Mouse (Mus musculus) hindbrain, postnatal 0 days (tissue): ENCODE data around the gene Cox6a1. TPM values are rescaled to one million over a fixed set of nuclear protein-coding genes. Genes with fewer than 3 reads are reported as not detected.

Experiments used
- ATAC-seq: fragments of 200-750 bp; cut with Nextera tagmentation; 2 replicates; pipeline ENCODE4 v1.8.0; 2017; ENCODE audit warnings: mild to moderate bottlenecking, moderate TSS enrichment, moderate library complexity
- DNase-seq: peaks from one replicate; pipeline ENCODE4 v3.0.0-alpha.2; 2015; ENCODE audit warnings: low spot score
- H3K27ac ChIP-seq: fragments of 300-500 bp; sonication (generic); 2 replicates; pipeline ENCODE4 v1.5.1; 2014; ENCODE audit warnings: mild to moderate bottlenecking
- H3K27me3 ChIP-seq: fragments of 300-500 bp; sonication (generic); 2 replicates; pipeline ENCODE4 v1.6.1; 2014; ENCODE audit warnings: low read length, mixed read lengths; ENCODE audit not compliant: insufficient read depth
- H3K36me3 ChIP-seq: fragments of 300-500 bp; sonication (generic); 2 replicates; pipeline ENCODE4 v1.6.1; 2014; ENCODE audit warnings: low read length, mixed read lengths; ENCODE audit not compliant: insufficient read depth
- H3K4me1 ChIP-seq: fragments of 300-500 bp; sonication (generic); 2 replicates; pipeline ENCODE4 v1.6.1; 2014; ENCODE audit warnings: antibody characterized with exemption, low read length, mixed read lengths; ENCODE audit not compliant: insufficient read depth
- H3K4me2 ChIP-seq: fragments of 300-500 bp; sonication (generic); 2 replicates; pipeline ENCODE4 v1.6.1; 2014; ENCODE audit warnings: low read depth, mild to moderate bottlenecking, low read length, moderate library complexity, mixed read lengths
- H3K4me3 ChIP-seq: fragments of 300-500 bp; sonication (generic); 2 replicates; pipeline ENCODE4 v1.5.1; 2014; ENCODE audit warnings: low read length
- H3K9ac ChIP-seq: fragments of 300-500 bp; sonication (generic); replicated peaks from 2 replicates; pipeline ENCODE4 v1.6.1; 2014; ENCODE audit warnings: mild to moderate bottlenecking, low read length, moderate library complexity, mixed read lengths
- H3K9me3 ChIP-seq: fragments of 300-500 bp; sonication (generic); 2 replicates; pipeline ENCODE4 v1.6.1; 2016; ENCODE audit warnings: low read length, mixed read lengths
- CTCF ChIP-seq: IDR thresholded peaks from 2 replicates; pipeline ENCODE4 v1.5.1; 2016; ENCODE audit warnings: antibody characterized with exemption, control low read depth, low read depth
- WGBS: fragments of 180-500 bp; shearing (Covaris S2); extraction: QIAGEN DNeasy Blood & Tissue Kit; methylation state at CpG from one replicate; pipeline ENCODE4 v1.1.7; 2014; 5-methylcytosine and 5-hydroxymethylcytosine counted together
- polyA plus RNA-seq: library from polyadenylated mRNA; unstranded; fragments of >200 nt; fragmentation: Nextera tagmentation; extraction: Ambion mirVana; gene quantifications from 2 replicates; pipeline ENCODE4 v1.2.1, GENCODE M21; 2015
- total RNA-seq: library from RNA; depleted of rRNA; stranded (reverse); fragments of >200 nt; gene quantifications from 2 replicates; pipeline ENCODE4 v1.2.3, GENCODE M21; 2014

Gene Cox6a1
- total and polyA plus RNA-seq, 2 experiments from 2014 or later: 1,391 to 1,694 TPM

DNA sequence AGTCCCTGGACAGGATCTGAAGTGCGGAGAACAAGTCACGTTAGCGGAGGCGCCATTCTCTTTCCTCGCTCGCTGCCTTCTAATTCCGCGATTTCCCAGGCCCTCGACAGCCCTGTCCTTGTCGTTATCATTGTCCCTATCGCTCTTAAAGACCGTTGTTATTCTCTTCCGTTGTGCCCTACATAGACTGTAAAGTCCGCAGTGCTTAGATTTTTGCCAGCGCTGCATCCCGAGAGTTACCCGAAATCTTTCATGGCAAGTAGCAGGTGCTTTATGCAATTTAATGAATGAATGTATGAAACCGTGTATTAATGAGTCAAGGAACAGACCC is 409 bp upstream of the Cox6a1 start:
- WGBS: under 1% methylated on average over 18 of the region's 18 CpGs
- ATAC-seq: no peak; the same call in 1 of the 2 replicates

DNA sequence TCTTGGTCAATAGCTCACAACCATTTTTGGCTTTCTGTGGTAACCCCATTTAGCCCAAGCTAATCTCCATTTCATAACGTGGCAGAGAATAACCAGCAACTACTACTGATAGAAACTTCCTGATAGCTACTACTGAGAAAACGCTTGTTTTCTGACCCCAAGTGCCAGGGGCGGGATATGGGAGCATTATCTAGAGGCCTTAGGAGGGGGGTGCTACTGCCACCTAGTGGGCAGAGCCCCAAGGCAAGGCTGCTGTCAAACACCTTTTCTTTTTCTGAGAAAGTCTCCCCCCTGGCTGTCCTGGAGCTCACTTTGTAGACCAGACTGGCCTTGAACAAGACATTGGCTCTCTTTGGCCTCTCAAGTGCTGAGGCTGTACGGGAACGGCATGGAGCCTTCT is 1.2 kb downstream of the Cox6a1 start:
- H3K4me2 ChIP-seq: peak overlapping the region; percentile 86
- peak overlapping the region; percentile 80 for H3K4me3 ChIP-seq
- no peaks in the 10 kb centered on the region for H3K27me3 ChIP-seq
- no peak overlapping the region for H3K27ac ChIP-seq
- peak overlapping the region; percentile 72; the same call in 1 of the 2 replicates for H3K9ac ChIP-seq
- TF ChIP-seq CTCF: peak; percentile 83
- peaks cover 6% of the 10 kb centered on the region for H3K4me1 ChIP-seq
- DNase-seq (peak; percentile 86), ATAC-seq (0 out of 2 replicates have a peak, but pooled peaks have one; percentile 27)
- H3K9me3 ChIP-seq: no peaks in the 10 kb centered on the region
- 3% methylated on average over 5 of the region's 5 CpGs for WGBS
- peaks cover 20% of the 10 kb centered on the region for H3K36me3 ChIP-seq

More for the DNA sequence above, 409 bp upstream of the Cox6a1 start:
- peak overlapping the region; percentile 73 for H3K4me2 ChIP-seq
- H3K27ac ChIP-seq: peak overlapping the region; percentile 76
- DNase-seq: no peak
- H3K9me3 ChIP-seq: no peaks in the 10 kb centered on the region
- peak overlapping the region; percentile 80 for H3K4me3 ChIP-seq
- H3K36me3 ChIP-seq: peaks cover 16% of the 10 kb centered on the region
- peaks cover 6% of the 10 kb centered on the region for H3K4me1 ChIP-seq
- H3K27me3 ChIP-seq: no peaks in the 10 kb centered on the region
- H3K9ac ChIP-seq: peak overlapping the region; percentile 72
- no peak for TF ChIP-seq CTCF

DNA sequence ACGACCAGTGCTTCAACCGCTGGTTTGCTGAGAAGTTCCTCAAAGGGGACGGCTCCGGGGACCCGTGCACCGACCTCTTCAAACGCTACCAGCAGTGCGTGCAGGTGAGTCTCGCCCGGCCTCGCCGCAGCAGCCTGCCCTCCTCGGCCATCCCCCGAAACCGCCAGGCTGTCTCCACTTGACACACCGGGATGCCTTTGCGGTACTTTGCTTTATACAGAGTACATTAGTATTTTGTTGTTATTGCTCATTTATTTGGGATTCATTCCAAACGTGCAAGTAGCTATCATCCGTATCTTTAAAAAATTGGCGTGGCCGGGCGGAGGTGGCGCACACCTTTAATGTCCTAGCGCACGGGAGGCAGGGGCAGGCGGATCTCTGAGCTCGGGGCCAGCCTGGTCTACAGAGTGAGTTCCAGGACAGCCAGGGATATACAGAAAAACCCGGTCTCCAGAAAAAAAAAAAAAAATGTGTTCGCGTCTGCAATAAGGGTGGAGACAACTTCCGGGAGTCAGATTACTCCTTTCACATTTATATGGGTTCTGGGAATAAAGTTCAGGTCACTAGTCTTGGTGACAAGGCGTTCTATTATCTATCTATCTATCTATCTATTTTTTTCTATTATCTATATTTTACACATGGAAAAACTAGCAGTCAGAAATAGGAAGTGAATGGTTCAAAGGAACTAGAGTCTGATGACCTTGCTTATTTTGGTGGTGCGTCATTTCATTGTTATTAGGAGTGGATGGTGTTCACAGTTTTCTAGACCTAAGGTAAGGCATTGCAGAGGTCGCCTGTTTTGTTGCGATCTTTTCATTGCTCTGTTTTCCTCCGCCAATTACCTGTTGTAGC is 7.2 kb downstream of the Cox6a1 start:
- Histone ChIP-seq H3K9me3 (no peaks in the 10 kb centered on the region), H3K27me3 (no peaks in the 10 kb centered on the region), H3K4me3 (peak overlapping the region; percentile 89), H3K36me3 (peaks cover 20% of the 10 kb centered on the region), H3K4me2 (peak overlapping the region; percentile 85), H3K9ac (peak overlapping the region; percentile 92), H3K27ac (peak overlapping the region; percentile 92; the same call in 1 of the 2 replicates), H3K4me1 (peaks cover 9% of the 10 kb centered on the region)
- ATAC-seq (no peak; the same call in 1 of the 2 replicates), DNase-seq (no peak)
- 13% methylated on average over 36 of the region's 36 CpGs for WGBS
- TF ChIP-seq CTCF: no peak

DNA sequence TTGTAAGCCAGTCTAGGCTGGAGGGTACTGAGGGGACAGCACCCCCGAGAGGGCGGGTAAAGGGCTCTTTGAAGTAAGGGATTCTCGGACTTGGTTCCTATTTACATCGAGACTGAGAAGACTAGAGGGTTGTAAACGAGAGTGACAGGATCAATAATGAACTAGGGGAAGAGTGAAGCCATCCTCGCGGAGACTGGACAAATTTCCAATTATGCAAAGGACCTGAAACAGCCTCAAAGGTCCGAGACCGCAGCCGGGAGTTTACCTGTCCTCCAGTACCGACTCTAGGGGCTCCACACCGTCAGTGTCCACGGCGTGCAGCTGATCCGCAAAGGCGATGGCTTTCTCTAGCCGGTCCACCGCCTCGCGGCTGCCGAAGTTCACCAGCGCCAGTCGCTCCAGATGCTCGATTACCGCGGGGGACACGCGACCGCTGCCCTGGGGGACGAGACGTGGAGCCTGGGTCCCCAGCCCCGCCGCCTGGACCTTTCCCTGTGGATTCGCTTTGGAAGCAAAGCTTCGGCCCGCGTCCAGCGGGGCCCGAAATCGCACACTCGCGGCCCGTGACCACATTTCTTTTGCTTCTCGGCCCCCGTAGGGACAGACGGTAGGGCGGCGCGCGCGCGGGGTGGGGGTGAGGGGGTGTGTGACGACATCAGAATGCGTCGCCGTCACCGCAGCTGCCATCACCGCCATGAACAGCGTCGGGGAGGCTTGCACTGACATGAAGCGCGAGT is 8.0 kb downstream of the Cox6a1 start, which contains the start of the genes Gatc and Triap1:
Gatc (minus strand) TSS at position 602 of the 737 bp plus-strand sequence.
Triap1 (plus strand) TSS at position 649 of the 737 bp plus-strand sequence.
- WGBS: under 1% methylated on average over 62 of the region's 62 CpGs
- peak; percentile 33 for TF ChIP-seq CTCF

DNA sequence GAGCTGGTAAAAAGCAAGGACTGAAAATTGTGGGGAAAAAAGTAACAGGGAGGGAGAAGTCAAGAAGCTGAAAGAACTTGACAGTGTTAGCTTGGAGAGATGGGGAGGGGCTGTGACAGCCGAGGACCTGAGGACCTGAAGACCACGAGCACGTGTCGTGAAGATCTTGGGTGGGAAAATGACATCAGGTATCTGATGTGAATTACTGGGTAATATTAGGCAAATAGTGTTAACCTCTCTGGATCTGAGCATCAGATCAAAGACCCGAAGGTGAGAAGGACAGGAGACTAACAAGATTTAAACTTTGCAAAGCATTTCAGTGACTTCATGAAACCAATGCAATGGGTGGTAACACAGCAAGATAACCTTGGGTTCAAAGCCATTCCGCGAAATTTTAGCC is 8.8 kb downstream of the Cox6a1 start:
- Histone ChIP-seq H3K36me3 (peaks cover 17% of the 10 kb centered on the region), H3K27me3 (no peaks in the 10 kb centered on the region), H3K27ac (no peak overlapping the region), H3K9ac (peak overlapping the region; percentile 92), H3K9me3 (no peaks in the 10 kb centered on the region), H3K4me3 (peak overlapping the region; percentile 89), H3K4me2 (peak overlapping the region; percentile 85), H3K4me1 (peaks cover 9% of the 10 kb centered on the region)
- 30% methylated on average over 7 of the region's 7 CpGs for WGBS
- ATAC-seq (no peak), DNase-seq (no peak)
- no peak for TF ChIP-seq CTCF

More for the DNA sequence above, 8.0 kb downstream of the Cox6a1 start, which contains the start of the genes Gatc and Triap1:
- peaks cover 20% of the 10 kb centered on the region for H3K36me3 ChIP-seq
- peaks cover 9% of the 10 kb centered on the region for H3K4me1 ChIP-seq
- no peaks in the 10 kb centered on the region for H3K9me3 ChIP-seq
- peak; percentile 95 for DNase-seq
- H3K4me2 ChIP-seq: peak within 1 kb of the TSS; percentile 85
- H3K27ac ChIP-seq: peak within 1 kb of the TSS; percentile 92
- peak within 1 kb of the TSS; percentile 89 for H3K4me3 ChIP-seq
- ATAC-seq: peak; percentile 93
- peak within 1 kb of the TSS; percentile 92 for H3K9ac ChIP-seq
- no peaks in the 10 kb centered on the region for H3K27me3 ChIP-seq

DNA sequence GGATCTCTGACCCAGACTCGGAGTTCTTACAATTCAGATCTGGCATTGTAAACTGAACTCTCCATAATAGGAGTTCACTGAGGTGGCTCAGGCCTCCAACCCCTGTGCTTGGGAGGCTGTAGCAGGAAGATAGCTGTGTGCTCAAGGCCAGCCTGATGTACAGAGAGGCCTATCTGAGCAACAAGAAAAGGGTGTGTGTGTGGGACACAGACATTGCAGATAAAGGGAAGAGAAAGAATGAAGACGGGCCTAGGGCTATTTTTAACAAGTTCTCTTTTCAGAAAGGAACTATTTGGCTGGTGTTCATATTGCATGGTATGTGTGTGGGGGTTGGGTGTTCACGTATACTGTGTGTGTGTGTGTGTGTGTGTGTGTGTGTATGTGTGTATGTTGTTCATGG is 15.2 kb downstream of the Cox6a1 start:
- no peaks in the 10 kb centered on the region for H3K27me3 ChIP-seq
- H3K9me3 ChIP-seq: no peaks in the 10 kb centered on the region
- H3K4me3 ChIP-seq: no peak overlapping the region
- TF ChIP-seq CTCF: no peak
- WGBS: 83% methylated on average over 3 of the region's 3 CpGs
- peaks cover 45% of the 10 kb centered on the region for H3K36me3 ChIP-seq
- H3K4me2 ChIP-seq: no peak overlapping the region
- ATAC-seq: no peak
- no peak for DNase-seq
- H3K27ac ChIP-seq: no peak overlapping the region
- H3K9ac ChIP-seq: no peak overlapping the region
- H3K4me1 ChIP-seq: peaks cover 8% of the 10 kb centered on the region
